Mouse (Mus musculus): ENCODE measurements around the gene Tuba1b. TPM values are rescaled to one million over a fixed set of nuclear protein-coding genes. Genes with fewer than 3 reads are reported as not detected.

Gene Tuba1b
- polyA plus RNA-seq (2014; fragmentation: Illumina TruSeq; extraction: RNeasy Lipid Tissue Mini Kit (QIAGEN cat#74804); ENCODE audit: low read depth, low replicate concordance), result 537 TPM

DNA sequence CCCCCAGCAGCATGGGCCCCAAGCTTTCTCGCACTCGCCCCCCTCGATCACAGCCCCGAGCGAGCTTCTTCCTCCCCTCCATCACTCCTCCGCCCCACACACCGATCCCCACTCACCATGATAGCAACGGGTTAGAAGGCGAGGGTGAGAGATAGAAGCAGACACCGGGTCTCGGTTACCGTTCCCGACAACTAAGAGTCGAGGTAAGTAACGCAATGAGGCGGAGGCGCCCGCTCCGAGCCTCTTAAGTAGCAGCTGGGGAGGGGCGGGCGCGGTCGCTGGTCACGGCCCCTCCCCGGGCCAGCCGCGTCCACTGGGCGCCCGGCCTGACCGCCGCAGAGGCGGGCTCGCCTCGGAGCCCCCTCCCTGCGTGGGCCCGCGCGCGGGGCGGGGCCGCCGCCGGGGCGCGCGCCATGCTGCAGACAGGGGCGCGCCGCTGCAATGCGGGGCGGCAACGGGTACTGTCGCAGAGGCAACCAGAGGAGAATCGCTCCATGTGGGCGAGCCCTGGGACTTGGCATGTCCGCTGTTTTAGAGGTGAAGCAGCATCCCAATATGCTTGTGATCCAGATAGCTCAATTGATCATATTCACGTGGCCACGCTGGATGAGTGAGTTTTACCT is at the start of gene Tuba1b:
Tuba1b (minus strand) TSS at position 349 of the 623 bp plus-strand sequence.

GRCm38 (mm10) chr15:98953401-98954356 is 19.3 kb upstream of the Tuba1b start, which contains the start of the genes Gm49450 and Tuba1a:
Gm49450 (minus strand) TSS chr15:98953551.
Tuba1a (minus strand) TSS chr15:98953703.

DNA sequence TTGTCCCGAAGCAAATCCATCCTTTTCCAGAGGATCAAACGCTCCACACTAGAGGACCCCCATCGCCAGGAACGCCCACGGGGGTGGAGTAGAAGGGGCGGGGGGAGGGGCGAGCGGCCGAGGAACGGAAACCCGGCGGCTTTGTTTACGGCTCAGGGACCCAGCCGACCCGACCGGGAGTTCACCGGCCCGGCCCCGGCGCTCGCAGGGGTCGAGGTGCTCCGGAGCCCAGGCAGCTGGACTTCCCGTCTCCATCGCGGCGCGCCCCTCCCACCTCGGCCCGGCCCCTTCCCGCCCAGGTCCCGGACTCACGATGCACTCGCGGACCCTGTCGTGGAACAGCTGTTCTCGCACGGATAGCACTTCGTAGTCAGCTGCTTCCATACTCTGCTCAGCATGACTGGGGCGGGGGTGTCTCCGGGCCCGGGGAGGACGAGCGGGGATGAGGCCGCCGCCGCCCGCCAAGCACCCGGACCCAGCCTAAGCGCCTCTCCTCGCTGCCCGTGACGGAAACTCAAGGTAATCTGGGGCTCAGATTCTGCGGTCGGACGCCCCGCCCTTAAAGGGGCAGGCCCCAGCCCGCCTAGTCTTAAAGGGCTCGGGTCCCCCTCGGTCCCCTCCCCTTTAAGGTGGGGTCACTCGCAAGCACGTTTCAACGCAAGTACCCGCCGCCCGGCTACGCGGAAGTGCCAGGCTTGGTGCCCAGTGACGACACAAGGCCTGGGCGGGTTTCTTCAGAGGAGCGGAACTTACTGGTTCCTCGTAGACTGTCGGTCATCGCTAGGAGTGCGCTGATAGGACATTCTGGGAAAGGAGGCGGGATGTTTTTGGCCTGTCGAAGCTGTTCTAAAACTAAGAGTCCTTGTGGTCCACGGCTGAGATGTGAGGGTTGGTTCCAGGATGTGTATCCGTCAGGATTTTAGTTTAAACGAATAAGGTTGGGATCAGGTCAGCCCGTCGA is 16.5 kb downstream of the Tuba1b start, which contains the start of gene Lmbr1l:
Lmbr1l (minus strand) TSS at position 694 of the 961 bp plus-strand sequence.

GRCm38 (mm10) chr15:98897928-98898800 is 36.2 kb downstream of the Tuba1b start, which contains the start of gene Dhh:
Dhh (minus strand) TSS chr15:98898540.

DNA sequence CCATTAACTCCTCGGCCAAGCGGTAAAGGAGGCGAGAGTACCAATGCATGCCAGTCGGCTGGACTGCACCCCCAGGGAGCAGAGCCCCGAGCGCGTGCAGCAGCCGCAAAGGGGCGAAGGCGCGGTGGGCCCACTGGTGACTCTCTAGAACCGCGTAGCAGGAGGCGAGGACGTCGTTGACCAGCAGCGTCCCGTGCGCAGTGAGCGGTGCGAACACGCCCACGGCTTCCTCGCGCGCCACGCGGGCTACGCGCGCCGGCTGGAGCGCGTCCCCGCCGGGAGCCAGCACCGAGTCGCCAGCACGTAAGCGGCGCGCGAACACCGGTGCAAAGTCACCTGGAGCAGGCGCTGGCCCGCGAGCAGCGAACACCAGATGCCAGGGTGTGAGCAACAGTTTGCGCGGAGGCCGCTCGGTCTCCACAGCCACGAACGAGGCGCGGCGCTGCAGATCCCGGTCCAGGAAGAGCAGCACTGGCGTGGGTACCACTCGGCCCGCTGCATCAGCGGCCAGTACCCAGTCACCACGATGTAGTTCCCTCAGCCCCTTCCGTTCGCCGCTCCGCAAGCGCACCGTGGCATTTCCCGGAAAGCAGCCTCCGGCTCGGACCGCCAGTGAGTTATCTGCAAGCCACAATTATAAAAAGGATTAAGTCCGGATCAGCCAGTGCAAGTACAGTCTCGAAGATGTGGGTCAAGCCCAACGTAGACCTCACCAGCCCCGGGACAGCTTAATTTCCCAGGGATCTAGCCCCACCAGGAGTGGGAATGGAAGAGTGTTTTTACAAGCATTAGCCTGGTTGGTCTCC is 40.2 kb downstream of the Tuba1b start, which contains the start of gene Rhebl1:
Rhebl1 (minus strand) TSS at position 601 of the 806 bp plus-strand sequence.

Other genes starting within 250 kb of the Tuba1b start
- 5.6 TPM for gene Ccdc65, start 226.4 kb downstream of the Tuba1b start, polyA plus RNA-seq (2014; fragmentation: Illumina TruSeq; extraction: RNeasy Lipid Tissue Mini Kit (QIAGEN cat#74804); ENCODE audit: low read depth, low replicate concordance)
- 41.6 TPM for gene Fkbp11, start 206.4 kb downstream of the Tuba1b start, polyA plus RNA-seq (2014; fragmentation: Illumina TruSeq; extraction: RNeasy Lipid Tissue Mini Kit (QIAGEN cat#74804); ENCODE audit: low read depth, low replicate concordance)
- 114 TPM for gene Arf3, start 171.4 kb downstream of the Tuba1b start, polyA plus RNA-seq (2014; fragmentation: Illumina TruSeq; extraction: RNeasy Lipid Tissue Mini Kit (QIAGEN cat#74804); ENCODE audit: low read depth, low replicate concordance)
- gene Wnt10b, start 156.4 kb downstream of the Tuba1b start, polyA plus RNA-seq (2014; fragmentation: Illumina TruSeq; extraction: RNeasy Lipid Tissue Mini Kit (QIAGEN cat#74804); ENCODE audit: low read depth, low replicate concordance), result 2.8 TPM
- gene Wnt1, start 144.7 kb downstream of the Tuba1b start, polyA plus RNA-seq (2014; fragmentation: Illumina TruSeq; extraction: RNeasy Lipid Tissue Mini Kit (QIAGEN cat#74804); ENCODE audit: low read depth, low replicate concordance), result not detected
- not detected for gene Ddn, start 125.1 kb downstream of the Tuba1b start, polyA plus RNA-seq (2014; fragmentation: Illumina TruSeq; extraction: RNeasy Lipid Tissue Mini Kit (QIAGEN cat#74804); ENCODE audit: low read depth, low replicate concordance)
- gene Prkag1, start 103.0 kb downstream of the Tuba1b start, polyA plus RNA-seq (2014; fragmentation: Illumina TruSeq; extraction: RNeasy Lipid Tissue Mini Kit (QIAGEN cat#74804); ENCODE audit: low read depth, low replicate concordance), result 73.1 TPM
- 33.8 TPM for gene Kmt2d, start 63.4 kb downstream of the Tuba1b start, polyA plus RNA-seq (2014; fragmentation: Illumina TruSeq; extraction: RNeasy Lipid Tissue Mini Kit (QIAGEN cat#74804); ENCODE audit: low read depth, low replicate concordance)
- gene Rhebl1, start 40.0 kb downstream of the Tuba1b start, polyA plus RNA-seq (2014; fragmentation: Illumina TruSeq; extraction: RNeasy Lipid Tissue Mini Kit (QIAGEN cat#74804); ENCODE audit: low read depth, low replicate concordance), result 4.4 TPM
- 0.97 TPM for gene Dhh, start 36.0 kb downstream of the Tuba1b start, polyA plus RNA-seq (2014; fragmentation: Illumina TruSeq; extraction: RNeasy Lipid Tissue Mini Kit (QIAGEN cat#74804); ENCODE audit: low read depth, low replicate concordance)
- gene Lmbr1l, start 16.3 kb downstream of the Tuba1b start, polyA plus RNA-seq (2014; fragmentation: Illumina TruSeq; extraction: RNeasy Lipid Tissue Mini Kit (QIAGEN cat#74804); ENCODE audit: low read depth, low replicate concordance), result 22.8 TPM
- gene Gm49450, start 19.0 kb upstream of the Tuba1b start, polyA plus RNA-seq (2014; fragmentation: Illumina TruSeq; extraction: RNeasy Lipid Tissue Mini Kit (QIAGEN cat#74804); ENCODE audit: low read depth, low replicate concordance), result not detected
- 299 TPM for gene Tuba1a, start 19.1 kb upstream of the Tuba1b start, polyA plus RNA-seq (2014; fragmentation: Illumina TruSeq; extraction: RNeasy Lipid Tissue Mini Kit (QIAGEN cat#74804); ENCODE audit: low read depth, low replicate concordance)
- 81.1 TPM for gene Tuba1c, start 95.3 kb upstream of the Tuba1b start, polyA plus RNA-seq (2014; fragmentation: Illumina TruSeq; extraction: RNeasy Lipid Tissue Mini Kit (QIAGEN cat#74804); ENCODE audit: low read depth, low replicate concordance)
- 0.45 TPM for gene Prph, start 120.6 kb upstream of the Tuba1b start, polyA plus RNA-seq (2014; fragmentation: Illumina TruSeq; extraction: RNeasy Lipid Tissue Mini Kit (QIAGEN cat#74804); ENCODE audit: low read depth, low replicate concordance)
- 1.6 TPM for gene Troap, start 140.0 kb upstream of the Tuba1b start, polyA plus RNA-seq (2014; fragmentation: Illumina TruSeq; extraction: RNeasy Lipid Tissue Mini Kit (QIAGEN cat#74804); ENCODE audit: low read depth, low replicate concordance)
- 2.6 TPM for gene C1ql4, start 153.3 kb upstream of the Tuba1b start, polyA plus RNA-seq (2014; fragmentation: Illumina TruSeq; extraction: RNeasy Lipid Tissue Mini Kit (QIAGEN cat#74804); ENCODE audit: low read depth, low replicate concordance)
- gene Dnajc22, start 158.6 kb upstream of the Tuba1b start, polyA plus RNA-seq (2014; fragmentation: Illumina TruSeq; extraction: RNeasy Lipid Tissue Mini Kit (QIAGEN cat#74804); ENCODE audit: low read depth, low replicate concordance), result 6.5 TPM
- gene Spats2, start 191.4 kb upstream of the Tuba1b start, polyA plus RNA-seq (2014; fragmentation: Illumina TruSeq; extraction: RNeasy Lipid Tissue Mini Kit (QIAGEN cat#74804); ENCODE audit: low read depth, low replicate concordance), result 15.8 TPM